Mouse (Mus musculus) MEL (cell line): ENCODE data around the gene Ccnq. TPM values are rescaled to one million over a fixed set of nuclear protein-coding genes. Genes with fewer than 3 reads are reported as not detected.

Source experiments
- DNase-seq: peaks from one replicate; pipeline ENCODE4 v3.0.0; 2011; ENCODE audit warnings: low read depth, low spot score
- H3K27ac ChIP-seq: 2 replicates; pipeline ENCODE4 v1.5.1; 2012; ENCODE audit warnings: low read depth, mild to moderate bottlenecking, control low read depth, low read length, moderate library complexity; ENCODE audit not compliant: control insufficient read depth
- H3K27me3 ChIP-seq, 2 experiments: fragments of 150-350 bp in 1 of 2; sonication (generic) in 1 of 2; 2 replicates each; pipeline ENCODE4 v1.6.1; 2012; ENCODE audit warnings: low read length in 2 of 2, mild to moderate bottlenecking in 2 of 2, improper control_type of control experiment in 1 of 2, moderate library complexity in 1 of 2; ENCODE audit not compliant: insufficient read depth in 2 of 2, control insufficient read depth in 1 of 2
- H3K36me3 ChIP-seq, 2 experiments: 2 replicates each; pipeline ENCODE4 v1.6.1; 2012 to 2014; ENCODE audit warnings: low read length in 2 of 2, improper control_type of control experiment in 1 of 2, inconsistent platforms in 1 of 2, mild to moderate bottlenecking in 1 of 2; ENCODE audit not compliant: insufficient read depth in 2 of 2, control insufficient read depth in 1 of 2
- H3K4me1 ChIP-seq, 2 experiments: fragments of 150-350 bp in 1 of 2; sonication (generic) in 1 of 2; 2 replicates each; pipeline ENCODE4 v1.6.1; 2012; ENCODE audit warnings: low read length in 2 of 2, improper control_type of control experiment in 1 of 2, mild to moderate bottlenecking in 1 of 2; ENCODE audit not compliant: insufficient read depth in 2 of 2, control insufficient read depth in 1 of 2
- H3K4me3 ChIP-seq, 2 experiments: fragments of 150-350 bp in 1 of 2; sonication (generic) in 1 of 2; 2 replicates each; pipeline ENCODE4 v1.5.1; 2012; ENCODE audit warnings: low read depth in 2 of 2, low read length in 2 of 2, mild to moderate bottlenecking in 2 of 2, moderate library complexity in 2 of 2, control low read depth in 1 of 2, improper control_type of control experiment in 1 of 2; ENCODE audit not compliant: control insufficient read depth in 1 of 2, insufficient read depth in 1 of 2
- H3K79me2 ChIP-seq: 2 replicates; pipeline ENCODE4 v1.6.1; 2012; ENCODE audit warnings: mild to moderate bottlenecking, low read length, moderate library complexity; ENCODE audit not compliant: control insufficient read depth, poor library complexity, insufficient read depth
- H3K9ac ChIP-seq: 2 replicates; pipeline ENCODE4 v1.6.1; 2012; ENCODE audit warnings: low read depth, mild to moderate bottlenecking, control low read depth, low read length, moderate library complexity; ENCODE audit not compliant: control insufficient read depth, poor library complexity, severe bottlenecking
- H3K9me3 ChIP-seq: fragments of 150-350 bp; sonication (generic); replicated peaks from 2 replicates; pipeline ENCODE4 v1.6.1; 2012; ENCODE audit warnings: mild to moderate bottlenecking, low read length, improper control_type of control experiment, moderate library complexity; ENCODE audit not compliant: insufficient read depth
- BHLHE40 ChIP-seq: IDR thresholded peaks from 2 replicates; pipeline ENCODE4 v1.6.1; 2012; ENCODE audit warnings: low read depth, mild to moderate bottlenecking, inconsistent platforms, low read length, improper control_type of control experiment, borderline replicate concordance
- CTCF ChIP-seq, 3 experiments: IDR thresholded peaks in 2 of 3; conservative IDR thresholded peaks in 1 of 3; 2 replicates each; pipeline ENCODE4 v1.5.1; 2011 to 2012; ENCODE audit warnings: low read length in 3 of 3, low read depth in 2 of 3, mild to moderate bottlenecking in 2 of 3, improper control_type of control experiment in 1 of 3, inconsistent platforms in 1 of 3, mixed read lengths in 1 of 3, moderate library complexity in 1 of 3; ENCODE audit not compliant: control insufficient read depth in 1 of 3, insufficient read depth in 1 of 3, poor library complexity in 1 of 3, severe bottlenecking in 1 of 3
- ETS1 ChIP-seq: IDR thresholded peaks from 2 replicates; pipeline ENCODE4 v1.6.1; 2012; ENCODE audit warnings: low read depth, mild to moderate bottlenecking, inconsistent platforms, low read length, improper control_type of control experiment, moderate library complexity
- GATA1 ChIP-seq: IDR thresholded peaks from 2 replicates; pipeline ENCODE4 v1.6.1; 2011; ENCODE audit warnings: low read depth, low read length, improper control_type of control experiment
- HCFC1 ChIP-seq: IDR thresholded peaks from 2 replicates; pipeline ENCODE4 v1.6.1; 2012; ENCODE audit warnings: low read depth, mild to moderate bottlenecking, inconsistent platforms, low read length, improper control_type of control experiment, moderate library complexity
- MAFK ChIP-seq: IDR thresholded peaks from 2 replicates; pipeline ENCODE4 v1.6.1; 2011; ENCODE audit warnings: low read depth, mild to moderate bottlenecking, low read length, improper control_type of control experiment, borderline replicate concordance
- MAX ChIP-seq: IDR thresholded peaks from 2 replicates; pipeline ENCODE4 v1.6.1; 2011; ENCODE audit warnings: low read length, improper control_type of control experiment
- MAZ ChIP-seq: IDR thresholded peaks from 2 replicates; pipeline ENCODE4 v1.6.1; 2012; ENCODE audit warnings: low read depth, mild to moderate bottlenecking, inconsistent platforms, low read length, improper control_type of control experiment
- MEF2A ChIP-seq: IDR thresholded peaks from 2 replicates; pipeline ENCODE4 v1.6.1; 2014; ENCODE audit warnings: low read depth, mild to moderate bottlenecking, inconsistent platforms, low read length, improper control_type of control experiment; ENCODE audit not compliant: poor library complexity, insufficient replicate concordance, severe bottlenecking; ENCODE audit errors: extremely low read depth
- MXI1 ChIP-seq: IDR thresholded peaks from 2 replicates; pipeline ENCODE4 v1.6.1; 2011; ENCODE audit warnings: mild to moderate bottlenecking, low read depth, low read length, improper control_type of control experiment
- MYC ChIP-seq: IDR thresholded peaks from 2 replicates; pipeline ENCODE4 v1.6.1; 2011; ENCODE audit warnings: low read depth, mild to moderate bottlenecking, low read length, improper control_type of control experiment, moderate library complexity
- NRF1 ChIP-seq: IDR thresholded peaks from 2 replicates; pipeline ENCODE4 v1.6.1; 2014; ENCODE audit warnings: low read depth, mild to moderate bottlenecking, inconsistent platforms, low read length, improper control_type of control experiment, moderate library complexity; ENCODE audit not compliant: poor library complexity, insufficient read depth, severe bottlenecking
- POLR2A ChIP-seq, 2 experiments: IDR thresholded peaks; 2 replicates each; pipeline ENCODE4 v1.6.1; 2011 to 2012; ENCODE audit warnings: low read length in 2 of 2, mild to moderate bottlenecking in 2 of 2, control low read depth in 1 of 2, improper control_type of control experiment in 1 of 2, low read depth in 1 of 2, moderate library complexity in 1 of 2; ENCODE audit not compliant: control insufficient read depth in 1 of 2, insufficient read depth in 1 of 2, poor library complexity in 1 of 2
- POLR2AphosphoS5 ChIP-seq: IDR thresholded peaks from 2 replicates; pipeline ENCODE4 v1.6.1; 2012; ENCODE audit warnings: low read depth, borderline replicate concordance, mild to moderate bottlenecking, inconsistent platforms, low read length, moderate library complexity, mixed read lengths
- RAD21 ChIP-seq: IDR thresholded peaks from 2 replicates; pipeline ENCODE4 v1.6.1; 2011; ENCODE audit warnings: mild to moderate bottlenecking, low read depth, low read length, improper control_type of control experiment
- RCOR1 ChIP-seq: IDR thresholded peaks from 2 replicates; pipeline ENCODE4 v1.6.1; 2012; ENCODE audit warnings: low read depth, mild to moderate bottlenecking, inconsistent platforms, low read length, improper control_type of control experiment
- SIN3A ChIP-seq: IDR thresholded peaks from 2 replicates; pipeline ENCODE4 v1.6.1; 2012; ENCODE audit warnings: low read length, improper control_type of control experiment, inconsistent platforms
- SMC3 ChIP-seq: IDR thresholded peaks from 2 replicates; pipeline ENCODE4 v1.6.1; 2011; ENCODE audit warnings: low read depth, low read length, improper control_type of control experiment
- UBTF ChIP-seq: IDR thresholded peaks from 2 replicates; pipeline ENCODE4 v1.6.1; 2012; ENCODE audit warnings: low read depth, mild to moderate bottlenecking, inconsistent platforms, low read length, improper control_type of control experiment, moderate library complexity, borderline replicate concordance; ENCODE audit not compliant: insufficient read depth
- USF2 ChIP-seq, 2 experiments: IDR thresholded peaks; 2 replicates each; pipeline ENCODE4 v1.6.1; 2011 to 2012; ENCODE audit warnings: improper control_type of control experiment in 2 of 2, low read length in 2 of 2, borderline replicate concordance in 1 of 2, inconsistent platforms in 1 of 2, low read depth in 1 of 2, mild to moderate bottlenecking in 1 of 2; ENCODE audit not compliant: insufficient read depth in 1 of 2
- ZMIZ1 ChIP-seq: IDR thresholded peaks from 2 replicates; pipeline ENCODE4 v1.6.1; 2012; ENCODE audit warnings: low read depth, mild to moderate bottlenecking, inconsistent platforms, low read length, improper control_type of control experiment, moderate library complexity
- ZNF384 ChIP-seq: IDR thresholded peaks from 2 replicates; pipeline ENCODE4 v1.6.1; 2012; ENCODE audit warnings: low read depth, mild to moderate bottlenecking, inconsistent platforms, low read length, improper control_type of control experiment
- polyA plus RNA-seq, 2 experiments: library from polyadenylated mRNA; stranded (reverse) in 1 of 2; unstranded in 1 of 2; fragments of >175 nt in 1 of 2; fragments of >200 nt in 1 of 2; gene quantifications; 2 replicates each; pipeline versions ENCODE4 v1.2.1 to v1.2.4; 2012; ENCODE audit warnings: low replicate concordance in 2 of 2, low read depth in 1 of 2; ENCODE audit not compliant: insufficient read length in 2 of 2, insufficient read depth in 1 of 2, missing spikeins in 1 of 2
- total RNA-seq: library from RNA; depleted of rRNA; stranded (reverse); fragments of 300-350 nt; gene quantifications from 2 replicates; pipeline ENCODE4 v1.2.3, GENCODE M21; 2012

Gene Ccnq
- total and polyA plus RNA-seq, 3 experiments, result 77.5 to 80.5 TPM; not detected in 1

DNA sequence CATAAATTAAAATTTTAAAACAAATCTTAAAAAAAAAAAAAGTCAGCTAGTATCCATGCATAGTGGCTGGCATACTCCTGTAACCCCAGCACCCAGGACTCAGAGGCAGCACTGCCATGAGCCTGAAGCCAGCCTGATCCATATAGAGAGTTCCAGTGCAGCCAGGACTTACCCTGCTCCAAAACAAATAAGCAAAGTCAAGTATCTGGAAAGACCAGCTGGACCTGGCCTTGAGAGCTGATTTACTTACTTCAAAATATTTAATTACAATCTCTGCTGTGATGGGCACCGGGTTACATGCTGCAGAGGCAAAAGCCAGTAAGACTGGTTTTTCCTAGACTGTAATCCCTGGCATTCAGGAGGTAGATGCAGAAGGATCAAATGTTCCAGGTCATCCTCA is 26.7 kb downstream of the Ccnq start:
- Histone ChIP-seq H3K36me3 (no peaks in the 10 kb centered on the region), H3K27me3 (peaks cover 42 to 73% of the 10 kb centered on the region in 2 experiments), H3K79me2 (no peaks in the 10 kb centered on the region), H3K9me3 (no peaks in the 10 kb centered on the region), H3K9ac (no peak overlapping the region), H3K4me1 (no peaks in the 10 kb centered on the region), H3K27ac (no peak overlapping the region), H3K4me3 (no peak overlapping the region)
- TF ChIP-seq GATA1 (no peak), ETS1 (no peak), MAX (no peak), SMC3 (no peak), USF2 (IDR thresholded peaks at IDR 0.05; ENCODE audit: borderline replicate concordance in 1 of 2, insufficient read depth in 1 of 2, low read depth in 1 of 2, low read length in 2 of 2) (no peak), BHLHE40 (no peak), CTCF (IDR thresholded peaks at IDR 0.05 in 2 of 3, conservative IDR thresholded peaks at IDR 0.05 in 1 of 3; ENCODE audit: control insufficient read depth in 1 of 3, insufficient read depth in 1 of 3, low read depth in 2 of 3, low read length in 3 of 3, poor library complexity in 1 of 3, severe bottlenecking in 1 of 3) (no peak), MYC (no peak), MAZ (no peak), NRF1 (no peak), UBTF (no peak), RCOR1 (no peak)
- DNase-seq, result no peak

GRCm38 (mm10) chr11:78721419-78721818 is 30.1 kb downstream of the Ccnq start:
- no peaks in the 10 kb centered on the region for H3K4me1 ChIP-seq
- H3K27me3 ChIP-seq, result peaks cover 36 to 74% of the 10 kb centered on the region in 2 experiments
- H3K9me3 ChIP-seq, result no peaks in the 10 kb centered on the region

GRCm38 (mm10) chr11:78717655-78718054 is 33.9 kb downstream of the Ccnq start:
- H3K9ac ChIP-seq, result no peak overlapping the region
- no peaks in the 10 kb centered on the region for H3K4me1 ChIP-seq
- no peak overlapping the region for H3K4me3 ChIP-seq
- H3K27me3 ChIP-seq, result peaks cover 29 to 58% of the 10 kb centered on the region in 2 experiments
- H3K9me3 ChIP-seq, result no peaks in the 10 kb centered on the region
- no peaks in the 10 kb centered on the region for H3K79me2 ChIP-seq
- H3K36me3 ChIP-seq, result peaks cover 0 to 3% of the 10 kb centered on the region in 2 experiments; a peak in 1 of 4 replicates
- no peak for DNase-seq
- TF ChIP-seq ZMIZ1, result no peak
- no peak for TF ChIP-seq MAX
- TF ChIP-seq SMC3, result no peak
- no peak for TF ChIP-seq MXI1
- no peak for TF ChIP-seq ZNF384
- no peak for TF ChIP-seq MEF2A
- no peak for TF ChIP-seq MAZ
- TF ChIP-seq POLR2A (IDR thresholded peaks at IDR 0.05; ENCODE audit: control insufficient read depth in 1 of 2, insufficient read depth in 1 of 2, low read depth in 1 of 2, low read length in 2 of 2, poor library complexity in 1 of 2), result no peak
- no peak for TF ChIP-seq RAD21
- TF ChIP-seq POLR2AphosphoS5, result no peak
- TF ChIP-seq BHLHE40, result no peak
- H3K27ac ChIP-seq, result no peak overlapping the region

More at GRCm38 (mm10) chr11:78721419-78721818, 30.1 kb downstream of the Ccnq start:
- no peak overlapping the region for H3K4me3 ChIP-seq
- H3K36me3 ChIP-seq, result no peaks in the 10 kb centered on the region
- H3K27ac ChIP-seq, result no peak overlapping the region
- DNase-seq, result no peak
- no peak overlapping the region for H3K9ac ChIP-seq
- no peak for TF ChIP-seq RCOR1
- TF ChIP-seq SIN3A, result no peak
- no peak for TF ChIP-seq HCFC1
- TF ChIP-seq RAD21, result no peak
- TF ChIP-seq MAFK, result no peak
- no peaks in the 10 kb centered on the region for H3K79me2 ChIP-seq
